Mouse (Mus musculus) A20 (cell line): ENCODE measurements around the gene Pdzd2.

Source experiments
- DNase-seq: peaks from one replicate; pipeline ENCODE4 v3.0.0-alpha.2; 2011; ENCODE audit warnings: low read depth, low spot score

The Pdzd2 gene

DNA sequence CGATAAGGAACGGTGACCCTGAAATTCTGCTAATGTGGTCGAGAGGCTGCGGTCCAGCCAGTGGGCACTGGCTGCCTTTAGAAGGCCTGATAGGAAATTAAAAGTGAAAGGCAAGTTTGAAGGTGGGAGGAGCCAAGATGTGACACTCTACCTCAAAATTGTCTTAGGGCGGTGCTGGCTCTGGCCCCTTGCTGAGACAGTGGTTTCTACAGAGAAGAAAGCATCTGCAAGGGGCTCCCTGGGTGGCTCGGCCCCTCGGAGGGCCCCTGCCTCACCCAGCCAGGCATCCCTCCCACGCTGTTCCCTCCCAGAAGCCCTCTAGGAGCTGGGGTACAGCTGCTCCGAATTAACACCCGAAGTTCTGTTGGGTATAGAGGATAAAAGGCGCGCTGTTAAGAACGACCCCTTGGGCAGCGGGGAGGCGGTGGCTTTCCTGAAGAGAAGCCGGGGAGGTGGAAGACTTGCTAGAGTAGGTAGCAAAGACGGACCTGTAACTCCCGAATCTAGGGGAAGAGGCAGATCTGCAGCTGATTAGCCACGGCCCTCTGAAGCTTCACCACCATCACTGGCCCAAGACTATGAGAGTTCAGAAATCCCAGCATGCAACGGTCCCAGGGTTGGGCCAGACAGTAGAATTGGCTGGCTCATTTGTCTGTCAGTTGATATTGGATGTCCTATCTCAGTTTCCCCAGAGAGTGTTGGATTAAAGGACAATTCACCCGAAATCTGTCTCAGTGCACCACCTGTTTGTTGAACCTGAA is 71.8 kb downstream of the Pdzd2 start:
- peak; percentile 68 for DNase-seq

DNA sequence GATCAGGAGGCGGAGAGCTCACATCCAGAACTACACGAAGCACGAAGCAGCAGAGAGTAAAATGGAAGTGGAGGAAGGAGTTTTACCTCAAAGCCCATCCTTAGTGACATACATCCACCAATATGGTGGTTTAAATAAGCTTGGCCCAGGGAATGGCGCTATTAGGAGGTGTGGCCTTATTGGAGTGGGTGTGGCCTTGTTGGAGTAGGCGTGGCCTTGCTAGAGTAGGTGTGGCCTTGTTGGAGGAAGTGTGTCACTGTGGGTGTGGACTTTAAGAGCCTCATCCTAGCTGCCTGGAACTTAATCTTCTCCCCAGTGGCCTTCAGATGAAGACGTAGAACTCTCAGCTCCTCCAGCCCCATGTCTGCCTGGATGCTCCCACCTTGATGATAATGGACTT is 73.8 kb downstream of the Pdzd2 start:
- no peak for DNase-seq

DNA sequence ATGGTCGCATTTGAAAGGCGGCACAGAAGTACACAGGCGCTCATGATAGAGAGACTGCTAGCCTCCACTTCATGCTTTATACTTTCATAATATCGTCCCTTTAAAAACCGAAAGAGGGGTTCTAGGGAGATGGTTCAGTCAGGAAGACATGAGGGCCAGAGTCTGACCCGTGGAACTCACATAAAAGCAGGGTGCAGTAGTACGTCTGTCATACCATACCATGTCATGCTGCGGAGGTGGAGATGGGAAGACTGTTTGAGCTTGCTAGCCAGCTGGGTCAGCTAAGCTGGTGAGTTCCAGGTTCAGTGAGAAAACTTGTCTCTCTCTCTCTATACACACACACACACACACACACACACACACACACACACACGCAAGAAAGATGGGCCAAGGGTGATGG is 76.4 kb downstream of the Pdzd2 start:
- no peak for DNase-seq

DNA sequence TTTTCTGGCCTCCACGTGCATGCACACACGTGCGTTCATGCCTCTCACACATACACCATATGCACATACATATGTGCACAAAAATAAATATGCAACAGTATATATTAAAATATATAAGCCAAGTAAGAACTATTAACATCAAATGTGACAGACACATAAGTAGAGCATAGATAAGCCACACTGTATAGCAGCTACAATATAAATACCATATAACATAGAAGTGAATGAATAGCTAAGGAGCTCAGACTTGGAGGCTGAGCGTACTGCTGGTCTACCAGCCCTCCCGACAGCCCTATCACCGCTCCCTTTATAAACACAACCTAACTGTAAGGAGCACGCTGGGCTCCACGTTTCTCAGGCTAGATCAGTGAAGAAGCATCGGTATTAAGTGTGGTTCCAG is 79.4 kb downstream of the Pdzd2 start:
- DNase-seq, result no peak

DNA sequence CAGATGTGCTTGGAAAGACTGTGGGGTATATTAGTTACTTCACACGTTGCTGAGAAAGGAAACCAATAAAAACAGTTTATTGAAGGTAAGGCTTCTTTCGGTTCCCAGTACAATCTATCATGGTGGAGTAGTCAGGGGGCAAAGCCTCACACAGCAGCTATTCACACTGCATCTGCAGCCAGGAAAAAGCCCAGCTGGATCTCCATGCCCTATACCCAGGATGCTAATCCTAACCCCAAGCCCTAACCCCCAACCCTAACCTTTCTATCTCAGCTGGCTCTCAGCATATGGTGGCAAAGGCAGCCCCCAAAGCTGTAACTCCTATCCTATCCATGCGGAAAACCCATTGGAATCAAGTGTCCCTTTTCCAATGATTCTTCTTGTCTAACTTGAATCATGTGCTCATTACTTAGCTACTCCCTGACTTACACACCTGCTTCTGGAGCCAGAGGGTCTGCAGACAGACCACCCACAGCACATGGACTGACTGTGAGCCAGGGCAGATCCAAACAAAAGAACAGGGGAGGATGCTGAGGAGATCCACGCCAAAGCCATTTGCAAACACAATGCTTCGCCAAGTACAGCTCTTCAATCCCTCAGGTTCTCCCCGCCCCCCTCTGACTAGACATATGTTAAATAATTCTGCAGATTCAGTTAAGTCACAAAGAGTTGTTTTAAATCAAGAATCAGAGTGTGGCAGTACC is 83.6 kb downstream of the Pdzd2 start:
- DNase-seq, result no peak

DNA sequence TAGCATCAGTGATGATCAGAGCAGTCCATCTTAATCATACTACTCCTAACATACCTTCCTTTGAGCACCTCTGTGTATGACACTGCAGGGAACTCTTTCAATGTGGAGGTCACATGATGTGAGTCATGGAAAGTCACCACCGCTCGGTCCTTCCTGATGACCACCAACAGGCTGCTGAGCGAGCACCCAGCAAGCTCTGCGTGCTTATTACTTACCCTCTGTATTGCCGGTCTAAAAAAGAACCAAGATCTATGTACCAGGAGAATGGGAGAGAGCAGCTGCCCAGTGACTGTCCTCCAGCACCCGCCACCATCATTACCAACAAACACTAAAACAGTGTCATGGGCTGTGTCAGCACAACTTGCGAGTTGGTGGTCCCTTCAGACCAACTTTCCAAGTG is 84.4 kb downstream of the Pdzd2 start:
- no peak for DNase-seq

DNA sequence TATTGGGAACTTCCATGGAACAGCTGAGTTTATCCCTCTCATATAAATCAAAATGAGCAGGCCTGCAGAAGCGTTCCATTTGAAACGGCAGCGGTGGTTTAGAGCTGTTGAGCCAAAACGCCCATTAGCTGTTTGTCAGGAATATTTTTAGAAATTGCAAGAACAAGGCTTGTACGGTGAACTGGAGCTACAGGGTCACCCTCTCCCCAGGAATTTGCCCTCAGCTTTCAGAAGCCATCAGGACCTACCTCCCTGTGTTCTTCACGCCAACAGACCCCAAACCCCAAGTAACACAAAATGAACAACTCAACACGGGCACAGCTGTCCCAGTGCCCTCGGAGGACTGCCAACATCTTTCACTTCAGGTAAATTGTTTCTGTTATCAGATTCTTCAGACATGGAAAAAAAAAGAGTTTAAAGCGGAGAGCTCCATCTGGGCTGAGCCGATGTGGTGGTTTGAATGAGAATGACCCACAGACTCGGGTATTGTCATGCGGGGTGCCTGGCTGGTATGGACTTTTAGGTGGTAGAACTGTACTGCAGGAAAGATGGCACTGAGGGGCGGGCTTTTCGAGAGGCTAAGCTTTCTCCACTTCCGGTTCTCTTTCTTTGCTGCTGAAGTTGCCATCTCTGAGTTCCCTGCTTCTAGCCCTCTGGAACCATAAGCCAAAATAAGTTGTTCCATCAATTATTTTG is 87.2 kb downstream of the Pdzd2 start:
- no peak for DNase-seq

DNA sequence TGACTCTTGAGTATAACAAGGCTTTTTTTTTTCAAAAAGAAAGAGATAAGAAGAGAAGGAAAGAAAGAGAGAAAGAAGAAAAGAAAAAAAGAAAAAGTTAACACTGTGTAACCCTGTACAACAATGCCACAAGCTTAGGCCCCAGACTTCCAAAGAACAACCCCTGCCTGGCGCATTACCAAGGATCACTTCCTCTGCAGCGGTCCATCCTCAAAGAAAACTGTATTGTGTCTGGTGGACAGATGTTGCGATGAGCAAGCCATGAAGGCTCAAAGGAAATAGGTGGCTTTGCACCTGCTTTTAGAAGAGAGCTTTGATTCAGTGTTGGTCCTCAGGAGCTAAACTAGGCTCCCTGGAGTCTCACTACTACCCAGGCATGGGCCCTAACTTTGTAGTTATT is 89.5 kb downstream of the Pdzd2 start:
- no peak for DNase-seq

DNA sequence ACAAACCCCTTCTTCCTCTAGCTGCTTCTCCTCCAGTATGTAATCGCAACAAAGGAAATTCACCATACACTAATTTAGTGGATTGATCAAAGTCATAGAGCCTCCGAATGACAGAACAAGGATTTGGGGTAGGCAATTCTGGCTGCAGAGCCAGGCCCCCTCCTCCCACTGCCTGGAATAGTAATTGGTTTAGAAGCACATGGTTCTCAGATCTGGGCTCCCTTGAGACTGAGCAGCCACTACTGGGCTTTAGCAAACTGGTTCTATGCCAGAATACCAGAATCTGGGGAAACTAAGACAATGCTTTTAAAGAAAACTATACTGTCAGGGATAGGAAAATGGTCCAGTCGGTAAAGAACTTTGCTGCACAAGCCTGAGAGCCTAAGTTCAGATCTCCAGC is 90.0 kb downstream of the Pdzd2 start:
- no peak for DNase-seq

DNA sequence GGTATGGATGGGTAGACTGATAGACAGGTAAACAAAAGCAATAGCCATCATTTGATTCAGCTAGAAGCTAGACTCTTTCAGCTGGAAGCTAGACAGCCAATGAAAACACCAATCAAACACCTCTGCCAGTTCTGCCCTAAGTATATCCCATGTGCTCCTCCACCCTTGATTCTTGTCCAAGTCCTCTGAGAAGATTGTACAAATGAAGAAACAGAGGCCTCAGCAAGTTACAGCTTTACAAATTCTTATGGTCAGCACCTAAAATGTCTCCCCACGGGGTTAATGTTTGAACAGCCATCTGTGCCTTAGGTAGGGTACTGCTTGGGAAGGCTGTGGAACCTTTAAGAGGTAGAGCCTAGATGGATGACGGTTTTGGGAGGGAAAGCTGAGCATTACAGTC is 90.6 kb downstream of the Pdzd2 start:
- no peak for DNase-seq

DNA sequence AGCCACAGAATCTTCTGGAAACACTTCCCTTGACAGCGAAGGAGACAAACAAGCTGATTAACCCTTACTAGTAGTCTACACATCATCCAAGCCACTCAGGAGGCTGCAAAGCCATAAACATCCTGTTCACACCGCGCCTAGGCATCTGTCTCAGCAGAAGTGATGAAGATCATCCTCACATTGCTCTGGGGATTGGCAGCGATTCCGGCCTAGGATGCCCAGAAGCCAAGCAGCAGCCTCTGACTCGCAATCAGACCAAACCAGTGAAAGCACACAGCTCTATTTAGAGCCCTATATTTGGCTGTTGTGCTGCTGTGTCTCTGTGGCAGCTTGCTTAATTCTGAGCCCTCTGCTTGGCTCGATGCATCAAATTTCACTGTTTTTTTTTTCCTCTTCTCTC is 99.0 kb downstream of the Pdzd2 start:
- no peak for DNase-seq

DNA sequence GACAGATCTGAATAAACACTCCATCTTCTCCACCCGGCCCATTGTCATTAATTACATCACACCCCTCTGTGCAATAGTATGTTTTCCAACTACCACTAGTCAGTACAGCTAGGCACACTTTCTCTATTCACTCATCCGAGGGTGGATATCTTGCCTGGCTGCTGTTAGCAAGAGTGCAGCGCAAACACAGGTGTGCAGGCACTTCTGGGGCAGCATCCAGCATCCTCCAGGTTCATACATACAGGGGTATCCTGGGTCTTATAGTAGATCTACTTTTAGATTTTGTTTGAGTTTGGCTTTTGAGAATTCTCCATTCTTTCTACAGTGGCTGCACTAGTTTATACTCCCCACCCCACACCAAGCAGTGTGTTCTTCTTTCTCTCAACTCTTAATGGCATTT is 99.9 kb downstream of the Pdzd2 start:
- no peak for DNase-seq

DNA sequence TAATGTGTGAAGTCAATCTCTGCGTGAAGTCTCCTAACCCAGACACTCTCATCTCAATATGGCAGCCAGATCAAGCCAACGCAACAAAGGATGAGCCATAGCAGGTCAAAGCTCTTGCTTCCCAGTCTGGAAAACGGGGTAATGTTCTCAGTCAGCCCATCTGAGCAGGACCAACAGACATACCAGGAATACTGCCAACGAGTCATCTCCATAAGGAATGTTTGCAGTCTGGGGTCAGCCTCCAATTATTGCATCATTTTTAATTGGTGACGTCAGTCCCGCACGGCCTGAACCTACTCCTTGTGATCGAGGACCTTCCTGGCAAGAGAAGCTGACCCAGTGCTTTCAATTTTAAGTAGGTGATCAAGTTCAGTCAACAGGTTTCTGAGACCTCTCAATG is 100.5 kb downstream of the Pdzd2 start:
- DNase-seq, result no peak

DNA sequence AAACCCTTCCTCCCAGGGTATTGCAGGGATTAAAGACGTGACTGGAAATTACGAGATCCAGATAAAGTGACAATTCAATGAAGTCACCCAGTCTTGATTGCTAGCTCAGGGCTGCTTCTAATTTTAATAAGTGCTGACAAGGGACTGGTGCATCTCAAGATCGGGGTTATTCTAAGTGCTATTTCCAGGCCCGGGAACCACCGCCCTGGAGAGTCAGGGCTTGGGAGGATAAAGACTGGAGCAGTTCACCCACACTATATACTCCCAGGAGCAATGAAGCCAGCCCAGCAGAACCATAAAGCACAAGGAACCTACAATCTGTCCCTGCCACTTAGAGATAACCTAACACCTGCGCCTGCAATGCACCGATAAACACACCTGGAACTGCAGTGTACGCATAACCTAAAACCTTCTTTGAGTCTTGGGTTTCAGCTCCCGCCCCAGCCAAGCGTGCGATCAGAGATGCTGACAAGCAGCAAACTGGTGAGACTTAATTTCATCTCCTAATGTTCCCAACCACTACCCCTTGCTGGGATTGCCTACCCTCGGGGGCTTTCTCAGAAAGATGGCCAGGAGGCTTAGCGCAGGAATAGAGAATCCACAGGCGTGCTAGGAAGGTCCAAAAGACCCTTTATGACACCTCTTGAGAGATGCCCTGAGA is 101.2 kb downstream of the Pdzd2 start:
- DNase-seq, result peak; percentile 22

DNA sequence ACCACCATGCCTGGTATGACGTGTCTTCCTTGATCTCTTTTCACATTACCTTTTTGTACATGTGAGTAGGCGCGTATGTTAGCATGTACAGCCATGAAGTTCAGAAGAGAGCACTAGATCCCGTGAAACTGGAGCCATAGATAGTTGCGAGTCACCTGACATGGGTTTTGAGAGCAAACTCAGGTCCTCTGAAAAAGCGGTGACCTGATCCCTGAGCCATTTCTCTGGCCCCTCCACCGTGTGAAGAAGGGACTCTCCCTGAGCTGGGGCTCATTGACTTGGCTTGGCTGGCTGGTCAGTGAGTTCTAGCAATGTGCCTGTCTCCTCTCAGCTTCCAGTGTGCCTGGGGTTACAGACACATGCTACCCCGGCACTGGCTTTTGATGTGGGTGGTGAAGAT is 102.2 kb downstream of the Pdzd2 start:
- DNase-seq, result no peak

DNA sequence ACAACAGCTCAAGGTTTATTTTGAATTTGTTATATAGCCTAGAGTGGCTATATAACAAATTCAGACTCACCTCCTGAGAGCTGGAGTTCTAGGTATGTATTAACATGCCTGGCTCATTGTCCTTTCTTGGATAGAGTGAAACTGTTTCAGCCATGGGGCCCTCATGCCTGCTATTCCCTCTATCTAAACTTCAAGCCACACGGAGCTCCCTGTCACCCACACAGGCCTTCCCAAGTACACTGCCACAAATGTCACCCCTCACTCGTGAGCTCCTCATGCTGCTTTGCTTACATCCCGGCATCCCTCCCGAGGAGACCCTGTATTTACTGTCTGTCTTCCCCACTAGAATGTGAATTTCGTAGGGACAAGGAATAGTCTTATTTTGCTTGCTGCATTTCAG is 103.3 kb downstream of the Pdzd2 start:
- no peak for DNase-seq

DNA sequence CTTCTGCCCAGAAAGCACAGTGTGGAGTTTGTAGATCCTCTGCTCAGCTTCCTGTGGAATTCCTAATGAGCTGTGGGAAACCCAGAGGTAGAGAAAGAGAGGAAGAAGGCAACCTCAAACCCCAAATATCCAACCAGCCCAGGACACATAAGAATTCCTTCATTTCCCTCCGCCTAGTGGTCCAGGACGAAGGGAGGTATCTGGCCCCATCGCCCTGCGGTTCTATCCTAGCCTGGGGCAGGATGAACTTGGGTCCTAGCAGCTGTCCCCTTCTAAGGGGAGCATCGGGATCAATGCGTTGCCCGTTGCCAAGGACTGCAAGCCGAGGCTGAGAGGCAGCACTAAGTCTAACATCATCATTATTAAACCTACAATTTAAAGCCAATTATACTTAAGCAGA is 104.8 kb downstream of the Pdzd2 start:
- no peak for DNase-seq

DNA sequence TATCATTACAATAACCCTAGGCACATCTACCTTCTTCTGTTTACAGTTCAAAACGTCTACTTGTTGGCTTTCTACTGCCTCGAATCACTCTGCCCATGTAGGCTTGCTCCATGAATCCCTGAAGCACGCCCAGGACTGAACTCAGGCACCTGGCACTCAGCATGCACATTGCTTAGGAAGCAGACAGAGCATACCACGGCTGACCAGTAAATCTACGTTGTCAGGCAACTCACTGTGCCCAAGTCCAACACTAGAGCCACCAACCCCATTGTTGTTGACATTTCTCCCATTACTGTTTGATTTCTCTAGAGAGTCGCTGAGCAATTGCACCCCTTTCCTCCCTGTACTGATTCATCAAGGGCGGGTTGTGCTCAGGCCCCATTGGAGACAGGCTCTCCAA is 110.6 kb downstream of the Pdzd2 start:
- DNase-seq, result no peak

DNA sequence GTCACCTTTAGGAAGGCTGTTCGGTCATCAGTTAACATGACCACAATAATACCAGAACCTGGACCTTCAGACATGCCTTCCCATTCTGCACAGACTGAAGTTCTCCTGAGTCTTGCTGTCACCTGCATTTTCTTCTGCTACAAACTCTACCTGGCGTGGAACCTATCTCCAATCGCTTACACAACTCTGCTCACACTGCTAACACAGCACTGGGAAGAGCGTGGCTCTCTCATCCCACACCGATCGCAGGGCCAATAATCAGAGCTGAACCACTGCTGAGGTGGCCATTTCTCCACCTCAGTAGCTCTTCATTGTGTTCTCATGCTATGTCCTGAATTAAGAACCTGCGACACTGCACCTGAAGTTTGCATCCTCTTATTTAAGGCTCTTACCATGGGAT is 111.3 kb downstream of the Pdzd2 start:
- DNase-seq, result no peak

DNA sequence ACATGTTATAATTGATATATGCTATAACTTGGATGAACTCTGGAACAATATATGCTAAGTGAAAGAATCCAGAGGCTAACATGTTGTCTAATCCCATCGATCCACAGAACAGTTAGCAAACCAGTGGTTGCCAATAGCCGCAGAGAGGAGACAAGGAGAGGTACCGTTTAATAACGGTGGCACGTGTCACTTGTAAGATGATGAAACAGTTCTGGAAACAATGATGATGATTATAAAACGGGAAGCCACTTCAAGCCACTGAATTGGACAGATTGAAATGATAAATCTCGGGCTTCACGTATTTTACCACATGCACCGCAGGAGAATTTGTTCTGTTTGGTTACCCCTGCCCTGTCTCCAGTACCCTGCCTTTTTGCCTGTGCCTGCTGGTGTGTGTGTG is 112.8 kb downstream of the Pdzd2 start:
- no peak for DNase-seq

DNA sequence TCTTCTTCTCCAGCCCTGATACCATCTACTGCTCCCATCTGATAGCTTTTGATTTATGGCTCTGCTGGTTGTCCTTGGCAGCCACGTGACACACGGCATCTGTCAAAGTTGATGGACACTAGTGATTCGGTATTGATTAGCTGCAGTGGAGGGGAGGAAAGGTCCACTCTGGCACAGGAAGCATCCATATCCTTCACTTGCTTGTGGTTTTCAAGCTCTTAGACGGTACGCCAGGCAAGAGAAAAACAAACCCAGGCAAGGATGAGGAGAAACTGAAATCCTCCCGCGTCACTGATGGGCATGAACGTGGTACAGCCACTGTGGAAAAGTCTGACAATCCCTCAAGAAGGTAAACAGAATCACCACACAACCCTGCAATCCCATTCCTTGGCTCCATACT is 113.6 kb downstream of the Pdzd2 start:
- DNase-seq, result no peak

DNA sequence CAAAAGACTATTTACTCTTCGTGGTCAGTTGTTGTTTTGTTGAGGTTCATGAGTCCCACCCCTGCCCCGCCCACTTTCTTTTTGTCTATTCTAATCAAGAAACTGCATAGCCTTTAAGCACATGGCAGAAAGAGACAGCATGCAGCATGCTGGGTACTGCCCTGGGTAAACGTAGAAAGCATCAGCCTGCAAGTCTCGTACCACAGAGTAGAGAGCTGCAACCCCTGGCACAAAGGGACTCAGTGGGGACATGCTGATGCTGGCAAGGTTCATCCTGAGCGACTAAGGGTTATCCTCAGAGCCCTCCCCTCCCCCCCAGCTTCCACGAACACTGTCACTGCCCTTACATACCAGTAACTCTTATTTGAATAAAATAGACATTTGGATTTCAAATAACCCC is 114.2 kb downstream of the Pdzd2 start:
- no peak for DNase-seq
